Mouse (Mus musculus) cortical plate, adult 2 months (tissue): Measurements from ENCODE around the gene Prdx2. TPM values are rescaled to one million over a fixed set of nuclear protein-coding genes. Genes with fewer than 3 reads are reported as not detected.

ENCODE experiments used
- H3K27ac ChIP-seq: fragments of 200-500 bp; 2 replicates; pipeline ENCODE4 v1.5.1; 2012; ENCODE audit warnings: low read length, control low read depth, inconsistent platforms; ENCODE audit not compliant: insufficient read depth
- H3K4me1 ChIP-seq: fragments of 200-500 bp; 2 replicates; pipeline ENCODE4 v1.6.1; 2011; ENCODE audit warnings: low read length; ENCODE audit not compliant: control insufficient read depth, insufficient read depth
- H3K4me3 ChIP-seq: fragments of 200-500 bp; 2 replicates; pipeline ENCODE4 v1.5.1; 2011; ENCODE audit warnings: mild to moderate bottlenecking, low read length, control low read depth; ENCODE audit not compliant: insufficient read depth
- CTCF ChIP-seq: fragments of 200-500 bp; IDR thresholded peaks from 2 replicates; pipeline ENCODE4 v1.5.1; 2011; ENCODE audit warnings: mild to moderate bottlenecking, control low read depth, low read length; ENCODE audit not compliant: insufficient read depth; ENCODE audit errors: extremely low read depth
- POLR2A ChIP-seq: fragments of 200-500 bp; IDR thresholded peaks from 2 replicates; pipeline ENCODE4 v1.6.1; 2011; ENCODE audit warnings: mild to moderate bottlenecking, low read length, control low read depth; ENCODE audit not compliant: insufficient read depth; ENCODE audit errors: extremely low read depth
- polyA plus RNA-seq: library from polyadenylated mRNA; depleted of rRNA; stranded (reverse); fragments of >200 nt; gene quantifications from 2 replicates; pipeline ENCODE4 v1.2.3, GENCODE M21; 2012; rRNA removed

Gene Prdx2
- 287 TPM in 2 replicates for polyA plus RNA-seq

DNA sequence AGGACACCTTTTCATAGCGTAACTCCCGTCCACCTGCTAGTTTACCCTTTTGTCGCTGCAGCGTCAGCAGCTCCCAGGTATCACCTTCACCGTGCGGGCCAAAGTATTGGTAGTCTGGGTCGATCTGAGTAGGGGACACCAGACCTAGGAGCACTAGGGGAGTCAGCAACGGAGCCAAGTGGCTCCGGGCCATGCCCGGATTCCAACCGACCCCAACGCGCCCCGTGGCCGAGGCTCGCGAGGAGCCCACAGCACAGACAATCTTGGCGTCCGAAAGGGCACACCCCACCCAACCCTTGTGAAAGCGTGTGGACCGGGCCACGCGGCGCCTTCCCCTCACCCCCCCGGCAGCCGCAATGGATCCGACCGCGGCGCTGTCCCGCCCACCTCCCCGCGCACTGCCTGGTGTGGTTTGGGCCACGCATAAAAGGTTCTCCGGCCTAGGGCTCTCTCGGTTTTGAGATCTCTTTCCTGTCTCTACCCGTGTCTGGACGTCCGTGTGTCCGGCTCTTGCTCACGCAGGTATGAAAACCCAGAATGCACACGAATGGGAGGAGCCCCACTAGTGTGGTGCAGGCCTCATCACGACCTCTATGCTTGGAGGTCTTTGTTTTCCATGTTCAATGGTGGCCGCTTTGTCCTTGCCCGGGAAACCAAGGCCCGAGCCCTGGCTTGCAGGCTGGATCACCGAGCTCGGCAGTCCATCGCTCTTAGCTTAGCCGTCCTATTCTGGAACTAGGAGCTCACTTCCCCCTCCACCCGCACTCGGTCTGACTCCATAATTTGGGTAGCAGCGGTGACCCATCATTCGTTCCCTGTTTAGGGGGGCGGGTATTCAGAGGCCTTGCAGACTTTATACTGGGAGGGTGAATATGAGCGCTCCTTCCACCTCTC lies at the start of gene Prdx2, which contains the start of the genes Gm49661 and Rnaseh2a:
Prdx2 (plus strand) TSS at position 347 of the 894 bp plus-strand sequence.
Gm49661 (minus strand) TSS at position 193 of the 894 bp plus-strand sequence.
Rnaseh2a (minus strand) TSS at position 527 of the 894 bp plus-strand sequence.
- Histone ChIP-seq H3K4me3 (peak within 1 kb of the TSS; percentile 72), H3K4me1 (peaks cover 9% of the 10 kb centered on the region; the same call in 1 of the 2 replicates), H3K27ac (peak within 1 kb of the TSS; percentile 58)
- TF ChIP-seq POLR2A (peak; percentile 94), CTCF (no peak)

DNA sequence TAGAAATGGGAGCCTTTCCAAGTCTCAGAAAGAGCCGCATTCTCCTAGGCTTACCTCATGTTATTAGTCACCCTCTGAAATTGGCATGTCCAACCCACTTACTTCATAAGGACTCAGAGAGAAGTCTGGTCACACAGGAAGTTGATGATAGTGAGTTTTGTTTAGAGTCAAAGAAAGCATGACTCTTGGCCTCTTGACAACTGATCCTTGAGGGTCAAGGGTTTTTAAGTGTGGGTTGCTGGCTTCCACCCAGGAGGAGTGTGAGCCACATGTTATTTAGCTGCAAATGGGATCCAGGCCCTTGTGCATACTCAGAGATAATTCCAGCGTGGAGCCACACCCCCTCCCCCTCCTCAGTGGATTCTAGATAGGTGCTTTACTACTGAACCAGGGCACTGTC lies 47.8 kb upstream of the Prdx2 start:
- Histone ChIP-seq H3K27ac (no peak overlapping the region), H3K4me3 (no peak overlapping the region), H3K4me1 (no peaks in the 10 kb centered on the region)
- TF ChIP-seq CTCF (no peak), POLR2A (no peak)

DNA sequence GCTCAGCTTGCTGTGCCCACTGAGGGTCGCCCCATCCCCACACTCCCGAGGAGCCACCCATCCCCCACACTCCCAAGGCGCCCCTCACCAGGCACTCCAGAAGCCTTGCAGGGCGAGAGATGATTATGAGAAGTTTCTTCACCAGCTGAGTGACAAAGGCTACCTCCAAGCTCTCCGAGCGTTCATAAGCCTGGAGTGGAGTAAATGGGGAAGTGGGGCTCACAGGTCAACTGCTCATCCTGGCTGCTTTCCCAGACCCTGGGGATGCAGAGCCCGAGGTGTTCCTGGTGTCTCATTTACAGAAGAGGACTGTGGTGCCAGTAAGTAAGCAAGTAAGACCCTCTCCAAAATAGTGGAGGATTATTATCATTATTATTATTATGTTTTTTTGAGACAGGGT lies 43.8 kb upstream of the Prdx2 start:
- H3K4me1 ChIP-seq = no peaks in the 10 kb centered on the region
- H3K4me3 ChIP-seq = no peak overlapping the region
- H3K27ac ChIP-seq = no peak overlapping the region
- no peak for TF ChIP-seq POLR2A
- TF ChIP-seq CTCF = no peak

DNA sequence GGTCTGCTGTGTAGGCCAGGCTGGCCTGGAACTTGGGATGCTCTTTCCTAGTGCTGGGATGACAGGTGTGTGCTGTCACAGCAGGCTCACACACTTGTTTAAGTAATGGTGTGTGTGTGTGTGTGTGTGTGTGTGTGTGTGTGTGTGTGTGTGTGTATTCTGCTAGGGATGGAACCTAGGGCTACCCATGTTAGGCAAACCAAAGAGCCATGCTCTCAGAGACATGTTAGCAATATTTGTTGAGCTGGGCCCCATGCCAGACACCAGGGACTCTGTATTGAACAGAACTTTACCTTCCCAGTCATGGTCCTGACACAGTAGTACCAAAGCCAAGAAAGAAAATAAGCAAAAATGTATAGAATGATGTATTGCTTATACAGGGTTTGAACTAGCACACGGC lies 41.9 kb upstream of the Prdx2 start:
- Histone ChIP-seq H3K4me3 (no peak overlapping the region), H3K4me1 (no peaks in the 10 kb centered on the region), H3K27ac (no peak overlapping the region)
- TF ChIP-seq CTCF (no peak), POLR2A (no peak)

DNA sequence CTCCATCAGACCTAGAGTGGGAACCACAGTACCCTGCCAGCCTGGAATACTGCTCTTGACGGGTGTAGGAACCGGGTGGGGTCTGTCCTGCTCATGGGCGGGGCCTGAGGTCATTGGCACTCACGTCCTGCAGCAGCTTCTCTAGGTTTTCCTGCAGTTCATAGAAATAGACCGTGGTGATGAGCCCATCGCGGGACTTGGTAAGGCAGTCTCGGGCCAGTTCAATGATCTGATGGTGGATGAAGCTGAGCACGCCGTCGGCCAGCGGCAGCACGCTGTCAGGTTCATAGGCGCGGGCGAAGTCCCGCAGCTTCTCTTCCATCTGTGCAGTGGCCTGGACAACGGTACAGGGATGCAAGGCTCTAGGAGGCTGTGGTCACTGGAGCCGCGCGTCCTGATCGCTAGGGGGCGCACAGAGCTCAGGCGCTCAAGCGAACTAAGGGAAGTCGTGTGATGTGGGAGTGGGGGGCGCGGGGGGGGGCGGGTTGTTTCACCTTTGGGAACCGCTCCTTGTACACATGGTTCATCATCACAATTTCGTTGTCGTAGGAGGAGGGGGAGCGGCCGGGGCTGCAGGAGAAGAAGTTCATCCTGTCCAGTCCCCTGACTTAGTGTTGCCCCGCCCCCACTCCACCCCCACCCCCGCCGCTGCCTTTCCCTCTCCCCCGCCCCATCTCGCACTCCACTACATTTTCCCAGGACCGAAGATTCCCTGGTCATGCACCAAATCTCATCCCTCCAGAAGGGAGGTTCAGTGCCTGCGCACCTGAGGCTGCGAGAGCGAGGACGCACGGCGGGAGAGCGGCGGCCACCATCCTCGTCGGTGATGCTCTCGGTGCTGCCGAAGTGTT lies 40.7 kb upstream of the Prdx2 start:
- Histone ChIP-seq H3K4me1 (peaks cover 2% of the 10 kb centered on the region; the same call in 1 of the 2 replicates), H3K4me3 (peak overlapping the region; percentile 10; the same call in 1 of the 2 replicates), H3K27ac (no peak overlapping the region)
- TF ChIP-seq CTCF (peak; percentile 70), POLR2A (no peak)

DNA sequence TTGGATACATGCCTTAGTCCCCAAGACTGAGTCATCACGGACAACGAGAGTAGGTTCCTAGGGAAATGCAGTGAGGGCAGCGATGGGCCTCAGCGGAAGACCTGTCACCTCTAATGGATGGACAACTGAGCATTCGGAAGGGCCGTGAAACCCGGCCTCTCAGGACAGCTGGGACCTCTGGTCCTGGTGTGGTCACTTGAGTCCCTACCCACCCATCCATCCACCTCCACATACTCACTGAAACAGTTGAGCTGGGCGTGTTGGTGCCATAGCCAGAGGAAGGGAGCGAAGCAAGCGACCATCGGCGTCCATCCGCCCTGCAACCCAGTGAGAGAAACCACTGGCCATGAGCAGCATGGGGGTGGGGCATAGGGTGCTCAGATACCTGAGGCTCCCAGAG lies 38.8 kb upstream of the Prdx2 start:
- no peak overlapping the region for H3K4me3 ChIP-seq
- TF ChIP-seq POLR2A (no peak), CTCF (no peak)
- peaks cover 10% of the 10 kb centered on the region for H3K4me1 ChIP-seq
- H3K27ac ChIP-seq = no peak overlapping the region

DNA sequence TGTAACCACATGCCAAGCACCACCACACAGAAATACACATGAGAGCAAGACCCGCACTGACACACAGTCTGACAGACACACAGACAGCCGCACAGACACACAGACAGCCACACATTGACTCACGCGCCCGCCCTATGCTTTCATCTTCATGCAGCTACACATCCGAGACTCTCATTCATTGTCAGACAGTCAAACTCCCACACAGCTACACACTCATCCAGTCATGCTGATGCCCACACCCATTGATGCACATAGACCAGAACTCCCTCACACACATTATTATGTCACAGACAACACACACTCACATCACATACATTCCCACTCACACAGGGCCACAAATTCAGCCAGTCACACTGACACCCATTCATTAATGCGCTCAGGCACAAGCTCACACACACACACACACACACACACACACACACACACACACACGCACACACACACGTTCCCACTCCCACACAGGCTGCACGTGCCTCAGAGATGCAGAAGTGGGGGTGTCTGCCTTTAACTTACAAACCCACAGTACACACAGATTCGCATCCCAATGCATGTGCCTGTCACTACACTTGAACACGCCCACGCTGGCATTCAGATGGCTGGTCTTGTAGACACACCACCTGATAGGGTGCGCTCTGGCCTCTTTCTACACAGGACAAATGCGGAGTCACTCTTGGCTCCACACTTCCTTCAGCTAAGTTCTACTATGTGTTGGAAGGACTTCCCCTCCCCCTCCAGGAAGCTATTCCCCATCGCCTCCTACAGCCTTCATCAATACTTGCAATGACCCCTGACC lies 35.4 kb upstream of the Prdx2 start:
- TF ChIP-seq CTCF (no peak), POLR2A (no peak)
- peaks cover 11% of the 10 kb centered on the region for H3K4me1 ChIP-seq
- no peak overlapping the region for H3K27ac ChIP-seq
- peak overlapping the region; percentile 18 for H3K4me3 ChIP-seq

DNA sequence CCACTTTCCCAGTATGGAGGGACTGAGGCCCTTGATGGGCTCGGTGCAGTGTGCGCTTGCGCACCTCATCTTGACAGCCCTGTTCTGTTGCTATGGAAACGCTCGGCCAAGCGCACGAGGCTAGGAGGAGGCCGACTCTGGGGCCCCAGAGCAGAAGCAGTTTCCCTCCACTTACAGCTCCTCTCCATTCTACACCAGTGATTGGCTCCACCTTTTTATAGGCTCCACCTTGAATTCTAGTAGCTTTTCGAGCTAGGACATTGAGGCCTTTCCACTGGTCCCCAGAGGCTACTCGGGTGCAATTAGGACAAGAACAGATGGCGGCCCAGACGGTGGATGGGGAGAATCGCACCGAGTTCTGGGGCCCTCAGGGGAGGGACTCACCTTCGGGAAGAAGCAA lies 34.5 kb upstream of the Prdx2 start:
- peaks cover 11% of the 10 kb centered on the region for H3K4me1 ChIP-seq
- TF ChIP-seq CTCF (no peak), POLR2A (0 out of 2 replicates have a peak, but pooled peaks have one; percentile 12)
- peak overlapping the region; percentile 63 for H3K4me3 ChIP-seq
- no peak overlapping the region for H3K27ac ChIP-seq

DNA sequence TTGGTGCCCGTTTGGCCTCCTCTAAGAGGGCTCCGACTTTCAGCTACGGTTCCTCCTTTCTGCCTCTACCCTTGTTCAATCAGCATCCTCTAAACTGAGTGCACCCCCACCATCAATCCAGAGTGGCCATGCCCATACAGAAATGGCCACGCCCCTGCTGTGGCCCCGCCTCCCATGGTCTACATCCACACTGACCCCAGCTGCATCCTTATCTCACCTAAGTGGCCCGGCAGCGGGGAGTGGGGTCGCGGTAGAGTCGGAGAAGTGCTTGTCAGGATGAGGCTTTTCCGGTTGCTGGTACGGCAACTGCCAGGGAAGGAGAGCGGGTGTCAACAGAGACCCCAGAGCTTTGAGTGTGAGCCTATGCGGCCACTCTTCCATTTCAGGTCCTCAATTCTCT lies 33.9 kb upstream of the Prdx2 start:
- Histone ChIP-seq H3K27ac (no peak overlapping the region), H3K4me3 (peak overlapping the region; percentile 63), H3K4me1 (peaks cover 11% of the 10 kb centered on the region)
- TF ChIP-seq POLR2A (no peak), CTCF (no peak)
